In the genomic region with DNA sequence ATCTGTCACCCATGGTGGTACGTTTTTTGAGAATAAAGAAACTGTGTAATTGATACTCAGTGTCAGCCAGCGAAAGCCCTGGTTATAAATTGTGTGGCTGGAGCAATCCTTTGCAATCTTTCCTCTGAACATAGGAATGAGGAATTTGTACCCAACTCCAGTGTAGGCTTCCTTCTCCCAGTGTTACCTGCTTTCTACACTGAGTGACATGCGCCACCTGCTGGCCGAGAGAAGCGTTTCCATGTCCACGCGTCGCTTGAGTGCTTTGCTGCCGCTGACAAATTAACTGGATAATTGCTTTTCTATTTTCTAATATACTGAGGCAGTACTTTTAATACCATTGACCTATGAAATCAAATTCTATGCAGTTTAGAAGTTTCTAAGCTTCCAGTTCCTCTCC, we compare ENCODE assay signal across 8 mouse cellular contexts.
A peak's percentile ranks its signal among the peaks of the same experiment; 100 is the strongest.
DNase-seq lines count a peak whose midpoint lies in the region; ATAC-seq and TF ChIP-seq lines count a peak whose summit lies in the region.

No protein-coding gene starts in this region.

- no peaks in the 10 kb centered on the region for H3K9me3 ChIP-seq in ES-Bruce4 (replicated peaks; ENCODE audit: control insufficient read depth, insufficient read depth, low read length, poor library complexity, severe bottlenecking)
- H3K9me3 ChIP-seq in embryonic facial prominence, embryonic 14.5 days (ENCODE audit: control insufficient read depth, low read length): no peaks in the 10 kb centered on the region
- H3K9me3 ChIP-seq in hindbrain, embryonic 13.5 days: no peaks in the 10 kb centered on the region

- 0 out of 2 replicates have a peak, but pooled peaks have one; percentile 67 for ATAC-seq in embryonic facial prominence, embryonic 14.5 days (ENCODE audit: low read depth)
- ATAC-seq in hindbrain, embryonic 13.5 days (ENCODE audit: low FRiP score): peak; percentile 77; the same call in 1 of the 2 replicates

- H3K36me3 ChIP-seq in ES-Bruce4 (ENCODE audit: control insufficient read depth, insufficient read depth, low read length, poor library complexity, severe bottlenecking): no peaks in the 10 kb centered on the region
- H3K36me3 ChIP-seq in embryonic facial prominence, embryonic 14.5 days (ENCODE audit: control insufficient read depth, insufficient read depth, low read length): no peaks in the 10 kb centered on the region
- H3K36me3 ChIP-seq in hindbrain, embryonic 13.5 days: no peaks in the 10 kb centered on the region

- TF ChIP-seq EP300 in ES-Bruce4 (IDR thresholded peaks at IDR 0.05; ENCODE audit: insufficient read depth, low read depth, low read length): no peak

- no peak overlapping the region for H3K9ac ChIP-seq in ES-Bruce4 (ENCODE audit: low read depth, poor library complexity, severe bottlenecking)
- no peak overlapping the region for H3K9ac ChIP-seq in embryonic facial prominence, embryonic 14.5 days (ENCODE audit: low read depth, low read length)
- no peak overlapping the region for H3K9ac ChIP-seq in hindbrain, embryonic 13.5 days

- peak; percentile 8 to 34 for DNase-seq in adrenal gland, postnatal 4 days (ENCODE audit: low spot score in 2 of 2)
- DNase-seq in embryonic facial prominence, embryonic 14.5 days (ENCODE audit: low spot score): peak; percentile 77
- DNase-seq in layer of hippocampus, postnatal 10 days (ENCODE audit: low spot score in 2 of 2): peak; percentile 78 to 83
- DNase-seq in lung, postnatal 36 days: peak; percentile 80
- peak; percentile 53 for DNase-seq in retina, postnatal 7 days (ENCODE audit: low read depth, low spot score)
- peak; percentile 13 for DNase-seq in urinary bladder, postnatal 10 days (ENCODE audit: low spot score)

- no peak for TF ChIP-seq POLR2A in ES-Bruce4 (IDR thresholded peaks at IDR 0.05; ENCODE audit: insufficient read depth, low read length)

- H3K4me1 ChIP-seq in ES-Bruce4 (ENCODE audit: control insufficient read depth, insufficient read depth, low read length): no peaks in the 10 kb centered on the region
- H3K4me1 ChIP-seq in embryonic facial prominence, embryonic 14.5 days (ENCODE audit: control insufficient read depth, insufficient read depth, low read length): no peaks in the 10 kb centered on the region
- H3K4me1 ChIP-seq in hindbrain, embryonic 13.5 days (replicated peaks): no peaks in the 10 kb centered on the region

- no peak overlapping the region for H3K4me3 ChIP-seq in ES-Bruce4 (ENCODE audit: low read depth, low read length)
- no peak overlapping the region for H3K4me3 ChIP-seq in embryonic facial prominence, embryonic 14.5 days (ENCODE audit: low read depth, low read length)
- no peak overlapping the region for H3K4me3 ChIP-seq in hindbrain, embryonic 13.5 days

- peak; percentile 96 for TF ChIP-seq CTCF in ES-Bruce4 (IDR thresholded peaks at IDR 0.05; ENCODE audit: low read depth, low read length)

- H3K27ac ChIP-seq in ES-Bruce4 (ENCODE audit: insufficient read depth, low read length): no peak overlapping the region
- no peak overlapping the region for H3K27ac ChIP-seq in embryonic facial prominence, embryonic 14.5 days (replicated peaks; ENCODE audit: low read depth, low read length)
- no peak overlapping the region for H3K27ac ChIP-seq in hindbrain, embryonic 13.5 days

- 14% methylated on average over 9 of the region's 9 CpGs for WGBS in embryonic facial prominence, embryonic 14.5 days
- 17% methylated on average over 9 of the region's 9 CpGs for WGBS in hindbrain, embryonic 13.5 days

- no peaks in the 10 kb centered on the region for H3K27me3 ChIP-seq in ES-Bruce4 (ENCODE audit: control insufficient read depth, insufficient read depth, low read length, poor library complexity, severe bottlenecking)
- no peaks in the 10 kb centered on the region for H3K27me3 ChIP-seq in embryonic facial prominence, embryonic 14.5 days (replicated peaks; ENCODE audit: control insufficient read depth, insufficient read depth, low read length)
- H3K27me3 ChIP-seq in hindbrain, embryonic 13.5 days: no peaks in the 10 kb centered on the region

- no peak overlapping the region for H3K4me2 ChIP-seq in embryonic facial prominence, embryonic 14.5 days (ENCODE audit: low read depth, low read length)
- no peak overlapping the region for H3K4me2 ChIP-seq in hindbrain, embryonic 13.5 days

Comparison
In these comparisons a context has a peak if more than half of its experiments do, and no peak if none do; other contexts are left out.
1. DNase-seq: peak in every context shown above with its lines; median percentile 80 in layer of hippocampus, postnatal 10 days; 80 in lung, postnatal 36 days; 77 in embryonic facial prominence, embryonic 14.5 days; 53 in retina, postnatal 7 days; 21 in adrenal gland, postnatal 4 days; 13 in urinary bladder, postnatal 10 days.